Mouse (Mus musculus): ENCODE results near the gene Calca. TPM values are rescaled to one million over a fixed set of nuclear protein-coding genes. Genes with fewer than 3 reads are reported as not detected.
A peak's percentile ranks its signal among the peaks of the same experiment; 100 is the strongest.

Gene Calca
- 11.9 and 16.9 TPM in 2 replicates for polyA plus RNA-seq (2014; fragmentation: Nextera tagmentation; extraction: Ambion mirVana)

DNA sequence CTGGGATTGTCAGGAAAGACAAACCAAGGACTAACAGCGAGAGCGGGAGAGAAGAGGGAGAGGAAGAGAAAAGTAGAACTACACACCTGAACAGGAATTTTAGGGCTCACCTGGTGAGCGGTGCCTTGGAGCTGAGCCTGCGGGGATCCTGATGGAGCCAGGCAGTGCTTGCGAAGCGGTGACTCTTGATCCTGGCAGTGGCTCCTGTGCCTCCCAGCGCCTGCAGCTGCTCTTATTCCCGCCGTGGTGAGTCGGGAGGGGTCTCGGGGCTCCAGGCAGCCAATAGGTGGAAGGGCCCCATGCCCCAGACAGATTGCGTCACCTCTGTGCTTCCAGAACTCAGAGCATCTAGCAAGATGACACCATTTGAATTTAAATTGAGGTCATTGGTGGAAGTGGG lies at the start of gene Calca:
Calca (minus strand) TSS at position 256 of the 400 bp plus-strand sequence.
- Histone ChIP-seq H3K4me1 (ENCODE audit: control insufficient read depth, insufficient read depth, low read length) (no peaks in the 10 kb centered on the region; the same call in 1 of the 2 replicates), H3K9me3 (ENCODE audit: control insufficient read depth, low read length) (no peaks in the 10 kb centered on the region), H3K4me2 (peak within 1 kb of the TSS; percentile 89), H3K36me3 (ENCODE audit: control insufficient read depth, insufficient read depth, low read length) (no peaks in the 10 kb centered on the region), H3K27ac (ENCODE audit: low read depth, low read length) (no peak within 1 kb of the TSS), H3K4me3 (ENCODE audit: low read depth, low read length) (peak within 1 kb of the TSS; percentile 38), H3K27me3 (ENCODE audit: control insufficient read depth, insufficient read depth, low read length) (peaks cover 3% of the 10 kb centered on the region; the same call in 1 of the 2 replicates), H3K9ac (ENCODE audit: low read length) (peak within 1 kb of the TSS; percentile 48)
- ATAC-seq (ENCODE audit: low FRiP score), result peak; percentile 87
- 1% methylated on average over 12 of the region's 12 CpGs for WGBS
- peak; percentile 90 for DNase-seq (ENCODE audit: low spot score, missing footprints)

DNA sequence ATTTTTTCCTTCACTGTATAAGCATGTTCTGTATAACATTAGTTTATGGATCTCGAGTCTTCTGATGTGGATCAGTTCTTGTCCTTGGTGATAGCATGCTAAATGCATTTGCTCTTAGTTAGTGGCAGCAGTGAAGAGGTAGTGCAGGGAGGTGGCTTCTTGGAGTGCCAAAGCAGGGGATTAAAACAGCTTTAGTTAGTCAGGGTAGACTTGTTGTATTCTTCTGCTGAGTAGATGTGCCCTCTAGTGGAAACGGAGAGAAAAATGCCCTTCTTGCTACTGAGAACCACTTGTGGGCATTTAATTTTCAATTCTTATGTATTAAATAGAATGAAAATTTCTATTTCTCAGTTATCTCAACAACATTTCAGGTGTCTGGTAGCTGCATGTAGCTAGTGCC lies 36.5 kb upstream of the Calca start:
- Histone ChIP-seq H3K9ac (ENCODE audit: low read length) (no peak overlapping the region), H3K4me1 (ENCODE audit: control insufficient read depth, insufficient read depth, low read length) (no peaks in the 10 kb centered on the region), H3K9me3 (ENCODE audit: control insufficient read depth, low read length) (no peaks in the 10 kb centered on the region), H3K27me3 (ENCODE audit: control insufficient read depth, insufficient read depth, low read length) (no peaks in the 10 kb centered on the region), H3K4me2 (no peak overlapping the region), H3K27ac (ENCODE audit: low read depth, low read length) (no peak overlapping the region), H3K4me3 (ENCODE audit: low read depth, low read length) (no peak overlapping the region), H3K36me3 (ENCODE audit: control insufficient read depth, insufficient read depth, low read length) (no peaks in the 10 kb centered on the region)
- DNase-seq (ENCODE audit: low spot score, missing footprints) (no peak), ATAC-seq (ENCODE audit: low FRiP score) (no peak)
- 27% methylated on average over 2 of the region's 2 CpGs for WGBS

DNA sequence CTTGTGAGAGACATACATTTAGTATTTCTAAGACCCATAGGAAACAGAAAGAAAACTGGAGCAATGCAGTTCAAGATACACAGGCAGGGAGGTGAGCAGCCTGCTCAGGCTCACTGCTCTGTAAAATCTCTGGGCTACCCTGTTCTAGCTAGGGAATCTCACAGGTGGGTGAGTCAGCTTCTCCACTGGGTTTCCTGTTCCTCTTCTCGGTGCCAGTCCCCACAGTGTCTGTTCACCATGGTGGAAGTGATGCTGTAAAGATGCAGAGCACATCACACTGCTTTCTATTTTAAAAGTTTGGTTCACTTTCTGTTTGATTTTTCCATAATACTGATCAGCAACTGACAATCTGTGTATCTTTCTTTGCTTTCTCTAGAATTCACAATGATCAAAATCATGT lies 35.2 kb upstream of the Calca start:
- Histone ChIP-seq H3K27me3 (ENCODE audit: control insufficient read depth, insufficient read depth, low read length) (no peaks in the 10 kb centered on the region), H3K27ac (ENCODE audit: low read depth, low read length) (no peak overlapping the region), H3K4me1 (ENCODE audit: control insufficient read depth, insufficient read depth, low read length) (no peaks in the 10 kb centered on the region), H3K4me2 (no peak overlapping the region), H3K9me3 (ENCODE audit: control insufficient read depth, low read length) (no peaks in the 10 kb centered on the region), H3K4me3 (ENCODE audit: low read depth, low read length) (no peak overlapping the region), H3K9ac (ENCODE audit: low read length) (no peak overlapping the region), H3K36me3 (ENCODE audit: control insufficient read depth, insufficient read depth, low read length) (no peaks in the 10 kb centered on the region)
- ATAC-seq (ENCODE audit: low FRiP score) (no peak), DNase-seq (ENCODE audit: low spot score, missing footprints) (no peak)
- 71% methylated on average over 1 of the region's 1 CpGs for WGBS

DNA sequence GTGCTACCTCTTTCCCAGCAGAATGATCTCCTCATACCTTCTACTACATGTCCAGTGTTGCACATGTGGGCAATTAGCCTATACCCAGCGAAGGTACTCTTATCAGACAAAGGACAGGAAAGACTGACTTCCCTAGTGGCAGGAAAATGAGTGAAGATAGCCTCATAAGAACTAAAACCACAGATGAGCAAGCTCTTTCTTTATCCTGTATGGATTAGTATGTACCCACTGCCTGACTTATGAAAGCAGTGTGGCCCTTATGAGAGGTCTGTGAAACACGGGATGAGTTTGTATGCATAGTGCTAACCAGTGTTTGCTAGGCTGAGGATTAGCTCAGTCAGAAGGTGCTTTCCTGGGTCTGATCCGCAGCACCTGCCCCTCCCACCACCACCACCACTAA lies 13.6 kb upstream of the Calca start:
- Histone ChIP-seq H3K9ac (ENCODE audit: low read length) (no peak overlapping the region), H3K4me1 (ENCODE audit: control insufficient read depth, insufficient read depth, low read length) (no peaks in the 10 kb centered on the region), H3K27me3 (ENCODE audit: control insufficient read depth, insufficient read depth, low read length) (no peaks in the 10 kb centered on the region), H3K9me3 (ENCODE audit: control insufficient read depth, low read length) (no peaks in the 10 kb centered on the region), H3K4me3 (ENCODE audit: low read depth, low read length) (no peak overlapping the region), H3K36me3 (ENCODE audit: control insufficient read depth, insufficient read depth, low read length) (no peaks in the 10 kb centered on the region), H3K4me2 (no peak overlapping the region), H3K27ac (ENCODE audit: low read depth, low read length) (no peak overlapping the region)
- DNase-seq (ENCODE audit: low spot score, missing footprints), result no peak
- WGBS, result 30% methylated on average over 3 of the region's 3 CpGs
- ATAC-seq (ENCODE audit: low FRiP score), result no peak

DNA sequence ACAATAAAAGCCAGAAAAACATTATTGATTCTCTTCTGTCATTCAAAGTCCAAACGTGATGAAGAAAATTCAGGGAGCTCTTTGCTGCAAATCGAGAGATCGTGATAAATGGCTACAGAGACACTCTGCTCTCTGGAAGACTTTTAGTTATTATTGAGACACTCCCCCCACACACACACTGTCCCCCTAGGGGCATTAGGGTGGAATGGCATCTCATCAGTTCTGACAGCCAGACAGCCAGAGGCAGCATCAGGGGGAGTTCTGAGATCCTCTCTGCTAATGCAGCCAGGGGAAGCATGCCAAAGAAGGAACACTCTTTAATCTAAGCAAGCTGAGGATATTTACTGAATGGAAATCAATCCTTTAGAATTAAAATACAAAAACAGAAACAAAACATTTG lies 12.6 kb upstream of the Calca start:
- no peak overlapping the region for H3K4me3 ChIP-seq (ENCODE audit: low read depth, low read length)
- ATAC-seq (ENCODE audit: low FRiP score) (no peak), DNase-seq (ENCODE audit: low spot score, missing footprints) (no peak)
- H3K27ac ChIP-seq (ENCODE audit: low read depth, low read length), result no peak overlapping the region
- H3K36me3 ChIP-seq (ENCODE audit: control insufficient read depth, insufficient read depth, low read length), result no peaks in the 10 kb centered on the region
- H3K9me3 ChIP-seq (ENCODE audit: control insufficient read depth, low read length), result no peaks in the 10 kb centered on the region
- H3K4me1 ChIP-seq (ENCODE audit: control insufficient read depth, insufficient read depth, low read length), result no peaks in the 10 kb centered on the region
- H3K9ac ChIP-seq (ENCODE audit: low read length), result no peak overlapping the region
- 57% methylated on average over 3 of the region's 3 CpGs for WGBS
- no peak overlapping the region for H3K4me2 ChIP-seq
- no peaks in the 10 kb centered on the region for H3K27me3 ChIP-seq (ENCODE audit: control insufficient read depth, insufficient read depth, low read length)

DNA sequence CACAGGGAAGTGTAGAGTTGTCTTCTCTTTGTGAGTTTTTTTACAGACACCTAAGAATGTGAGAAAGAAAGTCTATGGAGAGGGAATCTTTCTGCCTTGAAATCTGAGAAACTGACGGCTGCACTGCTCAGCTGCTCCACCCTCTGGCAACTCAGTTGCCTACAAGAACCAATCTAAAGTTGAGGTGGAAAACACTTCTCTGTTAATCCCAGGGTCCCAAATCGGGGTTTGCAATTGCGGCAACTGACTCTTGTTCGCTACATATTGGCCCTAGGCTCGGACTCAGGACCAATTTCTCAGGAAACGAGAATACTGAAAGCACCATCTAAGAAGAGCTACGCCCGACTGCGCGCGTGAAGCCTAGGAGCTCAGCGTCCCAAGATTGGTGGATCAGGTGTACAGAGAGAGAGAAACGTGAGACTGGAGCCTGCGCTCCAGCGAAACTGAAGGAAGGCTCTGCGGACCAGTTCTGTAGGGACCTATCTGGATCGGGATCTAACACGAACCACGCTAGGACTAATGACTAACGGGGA lies 522 bp downstream of the Calca start:
- peak; percentile 55 for ATAC-seq (ENCODE audit: low FRiP score)
- Histone ChIP-seq H3K27ac (ENCODE audit: low read depth, low read length) (no peak overlapping the region), H3K36me3 (ENCODE audit: control insufficient read depth, insufficient read depth, low read length) (no peaks in the 10 kb centered on the region), H3K27me3 (ENCODE audit: control insufficient read depth, insufficient read depth, low read length) (peaks cover 3% of the 10 kb centered on the region; the same call in 1 of the 2 replicates), H3K4me1 (ENCODE audit: control insufficient read depth, insufficient read depth, low read length) (no peaks in the 10 kb centered on the region; the same call in 1 of the 2 replicates), H3K9me3 (ENCODE audit: control insufficient read depth, low read length) (no peaks in the 10 kb centered on the region), H3K4me3 (ENCODE audit: low read depth, low read length) (peak overlapping the region; percentile 38), H3K4me2 (peak overlapping the region; percentile 89), H3K9ac (ENCODE audit: low read length) (peak overlapping the region; percentile 48)
- under 1% methylated on average over 20 of the region's 20 CpGs for WGBS
- DNase-seq (ENCODE audit: low spot score, missing footprints), result peak; percentile 96

DNA sequence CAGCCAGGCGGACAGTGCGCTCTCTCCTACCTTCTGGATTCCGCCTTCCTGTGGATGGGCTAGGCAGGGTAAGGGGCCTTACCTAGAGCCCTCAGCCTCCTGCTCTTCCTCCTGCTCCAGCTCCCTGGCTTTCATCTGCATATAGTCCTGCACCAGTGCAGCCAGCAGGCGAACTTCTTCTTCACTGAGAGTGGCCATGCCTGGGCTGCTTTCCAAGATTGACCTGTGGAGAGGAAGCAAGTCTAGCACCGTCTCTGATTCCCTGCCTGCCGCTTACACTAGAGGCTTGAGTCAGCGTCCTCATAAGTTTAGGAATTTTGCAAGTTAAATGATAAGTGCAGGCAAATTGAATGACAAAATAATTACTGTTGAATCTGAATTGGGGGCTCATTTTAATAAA lies 1.8 kb downstream of the Calca start:
- Histone ChIP-seq H3K4me1 (ENCODE audit: control insufficient read depth, insufficient read depth, low read length) (no peaks in the 10 kb centered on the region; the same call in 1 of the 2 replicates), H3K9me3 (ENCODE audit: control insufficient read depth, low read length) (no peaks in the 10 kb centered on the region), H3K9ac (ENCODE audit: low read length) (no peak overlapping the region), H3K4me3 (ENCODE audit: low read depth, low read length) (no peak overlapping the region), H3K27me3 (ENCODE audit: control insufficient read depth, insufficient read depth, low read length) (peaks cover 3% of the 10 kb centered on the region; the same call in 1 of the 2 replicates), H3K4me2 (no peak overlapping the region), H3K36me3 (ENCODE audit: control insufficient read depth, insufficient read depth, low read length) (no peaks in the 10 kb centered on the region), H3K27ac (ENCODE audit: low read depth, low read length) (no peak overlapping the region)
- ATAC-seq (ENCODE audit: low FRiP score), result no peak
- WGBS, result 83% methylated on average over 7 of the region's 7 CpGs
- no peak for DNase-seq (ENCODE audit: low spot score, missing footprints)

DNA sequence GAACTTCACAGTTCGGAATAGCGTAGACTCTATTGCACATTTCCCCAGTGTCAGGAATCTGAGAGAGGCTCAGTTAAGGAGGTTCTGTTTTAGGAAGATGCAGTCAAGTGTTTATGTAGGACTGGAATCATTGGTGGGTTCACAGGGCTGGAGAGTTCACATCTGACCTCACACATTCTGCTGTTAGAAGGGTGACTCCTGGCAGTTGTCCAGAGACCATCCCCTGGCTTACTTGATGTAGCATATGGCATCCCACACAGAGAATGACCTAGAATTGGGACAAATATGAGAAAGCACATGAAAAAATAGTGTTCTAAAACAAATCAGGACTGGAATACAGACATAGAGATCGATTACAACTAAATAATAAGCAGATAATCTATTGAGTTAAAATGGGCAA lies 10.2 kb downstream of the Calca start:
- Histone ChIP-seq H3K9ac (ENCODE audit: low read length) (no peak overlapping the region), H3K4me1 (ENCODE audit: control insufficient read depth, insufficient read depth, low read length) (no peaks in the 10 kb centered on the region)

DNA sequence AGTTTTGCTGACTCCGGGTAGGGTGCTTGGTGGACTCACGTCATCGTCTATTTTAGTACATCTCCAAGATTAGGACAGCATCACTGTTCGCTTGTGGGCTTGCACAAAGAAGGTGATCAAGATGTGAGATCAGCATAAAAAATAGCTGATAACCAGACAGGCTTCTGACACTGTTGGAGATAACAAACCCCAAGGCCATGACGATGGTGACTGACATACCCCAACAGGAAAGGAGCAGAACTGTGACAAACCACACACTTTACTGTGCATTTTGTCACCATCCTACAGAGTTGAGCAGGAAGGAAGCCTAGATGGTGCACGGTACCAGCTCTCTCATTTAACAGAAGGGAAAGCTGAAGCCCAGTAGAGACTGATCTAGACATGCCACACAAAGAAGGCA lies 19.4 kb downstream of the Calca start:
- Histone ChIP-seq H3K9me3 (ENCODE audit: control insufficient read depth, low read length) (no peaks in the 10 kb centered on the region), H3K27me3 (ENCODE audit: control insufficient read depth, insufficient read depth, low read length) (no peaks in the 10 kb centered on the region), H3K9ac (ENCODE audit: low read length) (no peak overlapping the region), H3K4me3 (ENCODE audit: low read depth, low read length) (no peak overlapping the region), H3K4me2 (no peak overlapping the region), H3K4me1 (ENCODE audit: control insufficient read depth, insufficient read depth, low read length) (no peaks in the 10 kb centered on the region), H3K27ac (ENCODE audit: low read depth, low read length) (no peak overlapping the region), H3K36me3 (ENCODE audit: control insufficient read depth, insufficient read depth, low read length) (no peaks in the 10 kb centered on the region)
- 89% methylated on average over 6 of the region's 6 CpGs for WGBS
- ATAC-seq (ENCODE audit: low FRiP score) (no peak), DNase-seq (ENCODE audit: low spot score, missing footprints) (no peak)

More for the DNA sequence above, 10.2 kb downstream of the Calca start:
- no peaks in the 10 kb centered on the region for H3K36me3 ChIP-seq (ENCODE audit: control insufficient read depth, insufficient read depth, low read length)
- no peak overlapping the region for H3K4me2 ChIP-seq
- no peak overlapping the region for H3K4me3 ChIP-seq (ENCODE audit: low read depth, low read length)
- no peaks in the 10 kb centered on the region for H3K9me3 ChIP-seq (ENCODE audit: control insufficient read depth, low read length)
- WGBS, result 94% methylated on average over 3 of the region's 3 CpGs
- ATAC-seq (ENCODE audit: low FRiP score) (no peak), DNase-seq (ENCODE audit: low spot score, missing footprints) (no peak)
- H3K27ac ChIP-seq (ENCODE audit: low read depth, low read length), result no peak overlapping the region
- no peaks in the 10 kb centered on the region for H3K27me3 ChIP-seq (ENCODE audit: control insufficient read depth, insufficient read depth, low read length)

Measured in midbrain, embryonic 11.5 days (tissue).